Mouse (Mus musculus): ENCODE data around the gene Scarb2.

GRCm38 (mm10) chr5:92490779-92491178 lies 15.9 kb downstream of the Scarb2 start:
- TF ChIP-seq POLR2A (IDR thresholded peaks at IDR 0.05; ENCODE audit: insufficient read depth, low read depth, low read length) (no peak), CTCF (IDR thresholded peaks at IDR 0.05) (no peak)
